Mouse (Mus musculus) midbrain, embryonic 13.5 days (tissue): Measurements from ENCODE around the gene 1700021F07Rik. TPM values are rescaled to one million over a fixed set of nuclear protein-coding genes. Genes with fewer than 3 reads are reported as not detected.
A peak's percentile ranks its signal among the peaks of the same experiment; 100 is the strongest.

Experiments used
- ATAC-seq: fragments of 200-750 bp; cut with Nextera tagmentation; 2 replicates; pipeline ENCODE4 v1.8.0; 2017; ENCODE audit warnings: mild to moderate bottlenecking, moderate TSS enrichment, moderate library complexity
- H3K27ac ChIP-seq: fragments of 300-500 bp; sonication (generic); 2 replicates; pipeline ENCODE4 v1.5.1; 2015; ENCODE audit warnings: inconsistent platforms, mild to moderate bottlenecking, moderate library complexity
- H3K27me3 ChIP-seq: fragments of 300-500 bp; sonication (generic); 2 replicates; pipeline ENCODE4 v1.6.1; 2015; ENCODE audit warnings: mild to moderate bottlenecking, inconsistent platforms
- H3K36me3 ChIP-seq: fragments of 300-500 bp; sonication (generic); 2 replicates; pipeline ENCODE4 v1.6.1; 2015; ENCODE audit warnings: mild to moderate bottlenecking, inconsistent platforms
- H3K4me1 ChIP-seq: fragments of 300-500 bp; sonication (generic); replicated peaks from 2 replicates; pipeline ENCODE4 v1.6.1; 2015; ENCODE audit warnings: inconsistent platforms
- H3K4me2 ChIP-seq: fragments of 300-500 bp; sonication (generic); replicated peaks from 2 replicates; pipeline ENCODE4 v1.6.1; 2015; ENCODE audit warnings: moderate library complexity, mild to moderate bottlenecking, inconsistent platforms
- H3K4me3 ChIP-seq: fragments of 300-500 bp; sonication (generic); replicated peaks from 2 replicates; pipeline ENCODE4 v1.5.1; 2015; ENCODE audit warnings: mild to moderate bottlenecking, inconsistent platforms
- H3K9ac ChIP-seq: fragments of 300-500 bp; sonication (generic); replicated peaks from 2 replicates; pipeline ENCODE4 v1.6.1; 2015; ENCODE audit warnings: mild to moderate bottlenecking, inconsistent platforms
- H3K9me3 ChIP-seq: fragments of 300-500 bp; sonication (generic); 2 replicates; pipeline ENCODE4 v1.6.1; 2016; ENCODE audit warnings: mild to moderate bottlenecking, inconsistent platforms
- WGBS: fragments of 180-500 bp; shearing (Covaris S2); methylation state at CpG from one replicate; pipeline ENCODE4 v1.1.7; 2015; 5-methylcytosine and 5-hydroxymethylcytosine counted together
- polyA plus RNA-seq: library from polyadenylated mRNA; unstranded; fragments of >200 nt; fragmentation: Nextera tagmentation; extraction: Ambion mirVana; gene quantifications from 2 replicates; pipeline ENCODE4 v1.2.1, GENCODE M21; 2015

1700021F07Rik gene
- polyA plus RNA-seq, 1 experiment from 2014 or later = not detected

DNA sequence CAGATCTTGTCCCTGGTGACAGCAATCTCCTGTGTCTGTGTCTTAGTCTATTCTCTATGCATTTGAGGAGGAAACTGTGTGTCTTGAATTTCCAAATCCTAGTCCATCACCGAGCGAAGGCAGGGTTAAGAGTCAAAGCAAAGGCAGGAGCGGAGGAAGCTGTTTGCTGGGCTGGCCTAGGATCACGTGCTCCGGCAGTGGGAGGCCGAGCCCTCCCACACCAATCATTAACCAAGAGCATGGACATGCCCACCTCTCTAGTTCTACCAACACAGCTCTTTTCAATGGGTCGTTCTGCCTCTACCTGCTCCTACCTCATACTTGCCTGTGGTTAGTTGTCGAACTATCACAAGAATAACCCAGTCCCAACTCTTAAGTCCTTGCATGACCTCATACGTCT lies 13.5 kb downstream of the 1700021F07Rik start:
- no peak for ATAC-seq
- 94% methylated on average over 9 of the region's 9 CpGs for WGBS
- Histone ChIP-seq H3K27ac (no peak overlapping the region), H3K4me3 (no peak overlapping the region), H3K9ac (no peak overlapping the region), H3K36me3 (no peaks in the 10 kb centered on the region), H3K4me2 (no peak overlapping the region), H3K27me3 (no peaks in the 10 kb centered on the region), H3K4me1 (0 out of 2 replicates have a peak, but pooled peaks cover 6% of the 10 kb centered on the region), H3K9me3 (no peaks in the 10 kb centered on the region)

- no peak for ATAC-seq
- Histone ChIP-seq H3K27ac (no peak overlapping the region), H3K9me3 (no peaks in the 10 kb centered on the region), H3K4me1 (0 out of 2 replicates have a peak, but pooled peaks cover 6% of the 10 kb centered on the region), H3K4me2 (no peak overlapping the region), H3K27me3 (no peaks in the 10 kb centered on the region), H3K4me3 (no peak overlapping the region), H3K36me3 (no peaks in the 10 kb centered on the region), H3K9ac (no peak overlapping the region)
- whole genome bisulfite sequencing = 51% methylated on average over 15 of the region's 15 CpGs
Observed at GRCm38 (mm10) chr2:173539781-173540180, 17.4 kb downstream of the 1700021F07Rik start.

DNA sequence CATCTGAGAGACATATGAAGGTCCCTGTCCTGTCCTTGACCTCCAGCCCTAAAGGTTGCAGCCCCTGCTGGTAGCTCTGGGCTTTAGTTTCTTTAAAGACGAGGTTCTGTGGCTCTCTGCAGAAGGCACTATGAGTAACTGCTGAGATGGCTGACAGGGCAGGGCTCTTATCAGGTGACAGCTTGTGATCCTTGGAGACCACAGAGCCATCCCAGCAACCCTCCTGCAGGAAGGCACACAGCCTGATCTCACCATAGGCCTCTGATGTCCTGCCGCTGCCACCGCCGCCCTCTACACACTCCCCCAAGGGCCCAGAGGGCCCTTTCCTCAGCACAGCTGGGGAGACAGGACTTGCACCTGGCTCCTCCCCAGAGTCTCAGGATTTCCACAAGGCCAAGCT lies 19.4 kb downstream of the 1700021F07Rik start:
- Histone ChIP-seq H3K4me2 (no peak overlapping the region), H3K27me3 (0 out of 2 replicates have a peak, but pooled peaks cover 5% of the 10 kb centered on the region), H3K9ac (no peak overlapping the region), H3K4me3 (no peak overlapping the region), H3K36me3 (no peaks in the 10 kb centered on the region), H3K9me3 (no peaks in the 10 kb centered on the region), H3K4me1 (peaks cover 6% of the 10 kb centered on the region; the same call in 1 of the 2 replicates), H3K27ac (no peak overlapping the region)
- no peak for ATAC-seq
- WGBS = 83% methylated on average over 4 of the region's 4 CpGs

GRCm38 (mm10) chr2:173542716-173543115 lies 20.3 kb downstream of the 1700021F07Rik start:
- H3K9ac ChIP-seq = no peak overlapping the region
- H3K4me3 ChIP-seq = no peak overlapping the region
- H3K4me1 ChIP-seq = peaks cover 6% of the 10 kb centered on the region; the same call in 1 of the 2 replicates
- no peaks in the 10 kb centered on the region for H3K36me3 ChIP-seq
- H3K9me3 ChIP-seq = no peaks in the 10 kb centered on the region
- whole genome bisulfite sequencing = 80% methylated on average over 4 of the region's 4 CpGs
- ATAC-seq = no peak
- 0 out of 2 replicates have a peak, but pooled peaks cover 5% of the 10 kb centered on the region for H3K27me3 ChIP-seq
- no peak overlapping the region for H3K27ac ChIP-seq
- H3K4me2 ChIP-seq = no peak overlapping the region

- 45% methylated on average over 15 of the region's 15 CpGs for WGBS
- H3K27ac ChIP-seq = no peak overlapping the region
- no peaks in the 10 kb centered on the region; the same call in 1 of the 2 replicates for H3K4me1 ChIP-seq
- H3K9ac ChIP-seq = no peak overlapping the region
- H3K4me3 ChIP-seq = no peak overlapping the region
- H3K9me3 ChIP-seq = no peaks in the 10 kb centered on the region
- no peak overlapping the region for H3K4me2 ChIP-seq
- peak; percentile 71 for ATAC-seq
- H3K36me3 ChIP-seq = no peaks in the 10 kb centered on the region
- 0 out of 2 replicates have a peak, but pooled peaks cover 8% of the 10 kb centered on the region for H3K27me3 ChIP-seq
Observed at GRCm38 (mm10) chr2:173545992-173546703, 23.8 kb downstream of the 1700021F07Rik start.

GRCm38 (mm10) chr2:173549236-173549635 lies 26.9 kb downstream of the 1700021F07Rik start:
- no peak overlapping the region for H3K9ac ChIP-seq
- no peak overlapping the region for H3K4me3 ChIP-seq
- no peaks in the 10 kb centered on the region for H3K36me3 ChIP-seq
- no peaks in the 10 kb centered on the region; the same call in 1 of the 2 replicates for H3K4me1 ChIP-seq
- WGBS = 75% methylated on average over 10 of the region's 10 CpGs
- no peak overlapping the region for H3K27ac ChIP-seq
- 0 out of 2 replicates have a peak, but pooled peaks cover 8% of the 10 kb centered on the region for H3K27me3 ChIP-seq
- no peak for ATAC-seq
- no peaks in the 10 kb centered on the region for H3K9me3 ChIP-seq
- H3K4me2 ChIP-seq = no peak overlapping the region

DNA sequence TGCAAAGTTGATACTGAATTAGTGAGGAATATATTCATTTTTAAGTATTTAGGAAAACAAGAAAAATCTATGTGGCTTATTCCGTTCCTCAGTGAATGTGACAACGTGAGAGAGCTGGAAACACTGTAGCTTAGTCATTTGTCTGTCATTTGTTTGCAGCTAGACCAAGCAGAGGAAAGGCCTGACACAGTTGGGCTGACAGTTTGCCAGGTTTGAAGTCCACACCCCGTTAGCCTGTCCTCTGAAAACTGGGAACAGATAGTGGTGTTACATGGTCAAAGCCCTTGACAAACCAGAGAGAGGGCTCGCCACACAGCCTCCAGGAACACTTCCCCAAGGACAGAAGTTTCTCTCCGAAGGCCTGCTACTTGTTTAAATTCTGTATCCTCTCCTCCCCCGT lies 28.3 kb downstream of the 1700021F07Rik start:
- no peak overlapping the region for H3K4me3 ChIP-seq
- H3K4me2 ChIP-seq = no peak overlapping the region
- H3K27me3 ChIP-seq = 0 out of 2 replicates have a peak, but pooled peaks cover 6% of the 10 kb centered on the region
- H3K4me1 ChIP-seq = no peaks in the 10 kb centered on the region; the same call in 1 of the 2 replicates
- no peaks in the 10 kb centered on the region for H3K9me3 ChIP-seq
- no peaks in the 10 kb centered on the region for H3K36me3 ChIP-seq
- ATAC-seq = no peak
- H3K27ac ChIP-seq = no peak overlapping the region
- WGBS = 78% methylated on average over 6 of the region's 6 CpGs
- no peak overlapping the region for H3K9ac ChIP-seq

- H3K27ac ChIP-seq = no peak overlapping the region
- H3K36me3 ChIP-seq = no peaks in the 10 kb centered on the region
- H3K4me3 ChIP-seq = no peak overlapping the region
- WGBS = 46% methylated on average over 9 of the region's 9 CpGs
- 0 out of 2 replicates have a peak, but pooled peaks cover 2% of the 10 kb centered on the region for H3K27me3 ChIP-seq
- peak; percentile 45; the same call in 1 of the 2 replicates for ATAC-seq
- H3K9me3 ChIP-seq = no peaks in the 10 kb centered on the region
- no peak overlapping the region for H3K9ac ChIP-seq
- no peak overlapping the region for H3K4me2 ChIP-seq
- no peaks in the 10 kb centered on the region for H3K4me1 ChIP-seq
Observed at GRCm38 (mm10) chr2:173553863-173554262, 31.5 kb downstream of the 1700021F07Rik start.

- H3K4me3 ChIP-seq = no peak overlapping the region
- no peaks in the 10 kb centered on the region for H3K4me1 ChIP-seq
- H3K4me2 ChIP-seq = no peak overlapping the region
- 86% methylated on average over 12 of the region's 12 CpGs for WGBS
- no peak overlapping the region for H3K27ac ChIP-seq
- H3K27me3 ChIP-seq = no peaks in the 10 kb centered on the region
- no peak overlapping the region for H3K9ac ChIP-seq
- no peak for ATAC-seq
- H3K9me3 ChIP-seq = no peaks in the 10 kb centered on the region
- no peaks in the 10 kb centered on the region for H3K36me3 ChIP-seq
Observed at GRCm38 (mm10) chr2:173558754-173559396, 36.5 kb downstream of the 1700021F07Rik start.

DNA sequence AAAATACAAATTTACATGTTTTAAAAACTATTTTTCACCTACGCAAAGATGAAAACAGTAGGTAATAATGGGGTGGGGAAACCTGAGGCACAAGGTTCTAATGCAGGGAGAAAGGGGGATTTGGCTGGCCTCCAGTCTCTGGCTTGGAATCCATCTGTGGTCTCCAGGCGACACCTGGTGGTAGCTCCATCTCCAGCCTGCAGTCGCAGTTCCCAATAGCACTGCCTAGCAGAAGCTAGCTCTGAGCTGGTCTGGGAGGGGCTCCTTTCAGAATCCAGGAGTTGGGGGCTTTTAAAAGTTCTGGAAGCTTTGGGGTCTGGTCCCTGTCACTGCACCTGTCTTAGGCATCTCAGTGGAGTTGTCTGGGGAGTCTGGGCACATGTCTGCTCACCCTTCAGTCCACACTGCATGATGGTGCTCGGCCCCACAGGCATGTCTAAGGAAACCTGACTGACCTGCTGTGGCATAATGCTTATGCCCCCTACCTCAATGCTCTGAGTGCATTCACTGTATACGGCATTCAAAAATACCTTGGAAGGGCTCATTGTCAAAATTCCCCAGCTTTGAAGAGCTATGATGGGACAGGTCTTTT lies 39.6 kb downstream of the 1700021F07Rik start:
- Histone ChIP-seq H3K36me3 (no peaks in the 10 kb centered on the region), H3K9me3 (no peaks in the 10 kb centered on the region), H3K9ac (no peak overlapping the region), H3K4me3 (no peak overlapping the region), H3K4me2 (no peak overlapping the region), H3K27ac (no peak overlapping the region), H3K4me1 (no peaks in the 10 kb centered on the region), H3K27me3 (no peaks in the 10 kb centered on the region)
- peak; percentile 70 for ATAC-seq
- 40% methylated on average over 5 of the region's 5 CpGs for WGBS

- H3K27ac ChIP-seq = no peak overlapping the region
- 76% methylated on average over 7 of the region's 7 CpGs for WGBS
- H3K9ac ChIP-seq = no peak overlapping the region
- no peaks in the 10 kb centered on the region for H3K9me3 ChIP-seq
- H3K36me3 ChIP-seq = no peaks in the 10 kb centered on the region
- H3K4me1 ChIP-seq = no peaks in the 10 kb centered on the region
- H3K4me3 ChIP-seq = no peak overlapping the region
- H3K4me2 ChIP-seq = no peak overlapping the region
- no peaks in the 10 kb centered on the region for H3K27me3 ChIP-seq
- no peak for ATAC-seq
Observed at GRCm38 (mm10) chr2:173563336-173563735, 41.0 kb downstream of the 1700021F07Rik start.

- no peaks in the 10 kb centered on the region for H3K36me3 ChIP-seq
- no peaks in the 10 kb centered on the region for H3K4me1 ChIP-seq
- no peak overlapping the region for H3K4me3 ChIP-seq
- no peak for ATAC-seq
- H3K9me3 ChIP-seq = no peaks in the 10 kb centered on the region
- WGBS = 67% methylated on average over 9 of the region's 9 CpGs
- H3K27me3 ChIP-seq = no peaks in the 10 kb centered on the region
- H3K9ac ChIP-seq = no peak overlapping the region
- H3K27ac ChIP-seq = no peak overlapping the region
- no peak overlapping the region for H3K4me2 ChIP-seq
Observed at GRCm38 (mm10) chr2:173564179-173564578, 41.8 kb downstream of the 1700021F07Rik start.
